Mouse (Mus musculus) forebrain, embryonic 14.5 days (tissue): Measurements from ENCODE around the gene Fdx1. TPM values are rescaled to one million over a fixed set of nuclear protein-coding genes. Genes with fewer than 3 reads are reported as not detected.

ENCODE experiments used
- ATAC-seq: fragments of 200-750 bp; cut with Nextera tagmentation; 2 replicates; pipeline ENCODE4 v1.8.0; 2017; ENCODE audit warnings: mild to moderate bottlenecking, moderate library complexity
- DNase-seq: peaks from one replicate; pipeline ENCODE4 v3.0.0-alpha.2; 2015; ENCODE audit warnings: low spot score
- H3K27ac ChIP-seq: fragments of 300-500 bp; sonication (generic); 2 replicates; pipeline ENCODE4 v1.5.1; 2014; ENCODE audit warnings: low read depth, mild to moderate bottlenecking, control low read depth, low read length, moderate library complexity
- H3K27me3 ChIP-seq: fragments of 300-500 bp; sonication (generic); replicated peaks from 2 replicates; pipeline ENCODE4 v1.6.1; 2014; ENCODE audit warnings: low read length, control low read depth, mixed read lengths; ENCODE audit not compliant: control insufficient read depth, insufficient read depth
- H3K36me3 ChIP-seq: fragments of 300-500 bp; sonication (generic); 2 replicates; pipeline ENCODE4 v1.6.1; 2014; ENCODE audit warnings: low read length, control low read depth; ENCODE audit not compliant: control insufficient read depth, insufficient read depth
- H3K4me1 ChIP-seq: fragments of 300-500 bp; sonication (generic); 2 replicates; pipeline ENCODE4 v1.6.1; 2014; ENCODE audit warnings: antibody characterized with exemption, low read length, control low read depth; ENCODE audit not compliant: control insufficient read depth, insufficient read depth
- H3K4me2 ChIP-seq: fragments of 300-500 bp; sonication (generic); 2 replicates; pipeline ENCODE4 v1.6.1; 2014; ENCODE audit warnings: mild to moderate bottlenecking, control low read depth, low read length
- H3K4me3 ChIP-seq: fragments of 300-500 bp; sonication (generic); 2 replicates; pipeline ENCODE4 v1.5.1; 2014; ENCODE audit warnings: low read depth, low read length, control low read depth
- H3K9ac ChIP-seq: fragments of 300-500 bp; sonication (generic); 2 replicates; pipeline ENCODE4 v1.6.1; 2014; ENCODE audit warnings: mild to moderate bottlenecking, low read length, control low read depth, moderate library complexity
- H3K9me3 ChIP-seq: fragments of 300-500 bp; sonication (generic); replicated peaks from 2 replicates; pipeline ENCODE4 v1.6.1; 2016; ENCODE audit warnings: low read length, control low read depth, mixed read lengths; ENCODE audit not compliant: control insufficient read depth
- WGBS: fragments of 180-500 bp; shearing (Covaris S2); extraction: QIAGEN DNeasy Blood & Tissue Kit; methylation state at CpG from one replicate; pipeline ENCODE4 v1.1.7; 2014; 5-methylcytosine and 5-hydroxymethylcytosine counted together
- polyA plus RNA-seq: library from polyadenylated mRNA; unstranded; fragments of >200 nt; fragmentation: Nextera tagmentation; extraction: Ambion mirVana; gene quantifications from 2 replicates; pipeline ENCODE4 v1.2.1, GENCODE M21; 2014

Fdx1 gene
- polyA plus RNA-seq, 1 experiment from 2014 or later = 55.1 TPM

- H3K4me3 ChIP-seq = no peak overlapping the region
- no peaks in the 10 kb centered on the region for H3K27me3 ChIP-seq
- no peaks in the 10 kb centered on the region for H3K4me1 ChIP-seq
- H3K4me2 ChIP-seq = no peak overlapping the region
- no peaks in the 10 kb centered on the region for H3K36me3 ChIP-seq
- 81% methylated on average over 4 of the region's 4 CpGs for WGBS
- H3K9me3 ChIP-seq = no peaks in the 10 kb centered on the region
- ATAC-seq (no peak), DNase-seq (no peak)
- no peak overlapping the region for H3K27ac ChIP-seq
- no peak overlapping the region for H3K9ac ChIP-seq
These were observed 30.3 kb upstream of the Fdx1 start for GRCm38 (mm10) chr9:51993486-51994275.

DNA sequence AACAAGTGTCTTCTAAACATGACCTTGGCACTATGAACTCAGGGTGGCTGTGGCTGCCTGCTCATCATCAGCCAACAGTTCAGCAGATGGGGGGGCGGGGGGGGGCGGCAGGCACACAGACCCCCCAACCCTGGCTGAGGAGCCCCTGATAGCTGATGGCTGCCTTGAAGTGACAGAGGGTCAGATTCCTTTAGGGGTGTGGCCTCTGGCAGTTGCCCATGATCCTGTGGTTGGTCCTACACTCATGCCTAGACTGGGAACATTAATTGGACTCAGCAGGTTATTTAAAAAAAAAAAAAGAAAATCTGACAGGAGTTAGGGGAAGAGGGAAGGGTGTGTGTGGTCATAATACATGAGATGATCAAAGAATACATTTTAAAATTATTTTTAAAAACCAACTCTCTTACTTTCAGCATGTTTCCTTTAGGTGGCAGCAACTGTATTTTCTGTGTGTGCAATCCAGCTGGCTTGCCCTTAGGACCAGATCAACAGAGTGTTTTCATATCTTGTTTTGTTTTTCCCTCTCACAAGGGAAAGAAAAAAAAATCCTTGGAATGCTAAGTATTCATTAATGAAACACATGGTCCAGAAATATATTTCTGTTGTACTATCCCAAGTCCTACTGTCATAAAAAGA lies 28.0 kb upstream of the Fdx1 start:
- Histone ChIP-seq H3K9ac (no peak overlapping the region), H3K36me3 (no peaks in the 10 kb centered on the region), H3K27ac (no peak overlapping the region), H3K9me3 (no peaks in the 10 kb centered on the region), H3K4me2 (no peak overlapping the region), H3K4me1 (no peaks in the 10 kb centered on the region), H3K27me3 (no peaks in the 10 kb centered on the region), H3K4me3 (no peak overlapping the region)
- no peak for DNase-seq
- 35% methylated on average over 2 of the region's 2 CpGs for WGBS
- ATAC-seq = no peak

DNA sequence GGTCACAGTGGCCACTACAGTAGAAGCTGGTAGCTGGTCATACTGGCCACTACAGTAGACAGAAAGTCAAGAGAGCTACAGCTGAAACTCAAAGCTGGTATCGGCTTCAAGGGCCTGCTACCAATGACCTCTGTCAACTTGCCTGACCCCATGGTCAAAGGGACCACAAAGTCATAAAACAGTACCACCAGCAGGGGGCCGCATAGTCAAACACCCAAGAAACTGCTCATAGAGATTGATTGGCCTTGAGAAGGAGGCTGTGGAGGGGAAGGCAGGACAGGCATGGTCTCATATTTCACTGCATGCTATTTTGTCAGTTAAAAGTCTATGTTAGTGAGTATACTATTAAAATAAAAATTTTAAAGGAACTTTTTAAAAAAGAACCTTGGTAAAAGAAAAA lies 27.5 kb upstream of the Fdx1 start:
- Histone ChIP-seq H3K27me3 (no peaks in the 10 kb centered on the region), H3K4me3 (no peak overlapping the region), H3K4me1 (no peaks in the 10 kb centered on the region), H3K4me2 (no peak overlapping the region), H3K9me3 (no peaks in the 10 kb centered on the region), H3K27ac (no peak overlapping the region), H3K9ac (no peak overlapping the region), H3K36me3 (no peaks in the 10 kb centered on the region)
- DNase-seq = peak; percentile 5
- WGBS = 64% methylated on average over 2 of the region's 2 CpGs
- no peak for ATAC-seq

DNA sequence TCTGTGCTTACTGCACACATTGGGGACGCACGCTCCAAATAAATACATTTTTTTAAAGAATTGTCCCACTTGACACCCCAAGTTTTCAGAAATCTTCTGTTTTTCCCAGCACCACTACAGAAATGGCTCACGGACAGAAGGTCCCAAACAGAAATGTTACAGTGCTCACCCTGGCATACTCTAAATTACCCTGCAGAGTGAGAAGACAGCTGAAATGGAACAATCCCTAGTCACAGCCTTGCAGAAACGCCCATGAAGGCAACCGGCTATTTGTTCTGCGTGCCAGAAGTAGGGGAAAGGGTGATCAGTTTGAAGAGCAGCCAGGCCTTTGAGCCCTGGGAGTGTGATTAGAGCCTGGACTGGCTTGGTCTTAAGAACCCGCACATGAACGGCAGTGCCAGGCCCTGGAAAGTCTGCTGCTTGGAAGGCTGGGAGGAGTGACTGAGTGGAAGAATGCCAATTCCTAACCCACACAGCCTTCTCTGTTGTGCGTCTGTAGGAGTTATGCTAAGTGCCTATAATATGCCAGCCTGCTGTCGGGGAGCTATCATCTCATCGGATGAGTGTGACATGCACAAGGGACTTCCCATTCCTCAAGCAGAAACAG lies 22.2 kb upstream of the Fdx1 start:
- H3K27ac ChIP-seq = no peak overlapping the region
- H3K9me3 ChIP-seq = no peaks in the 10 kb centered on the region
- peak; percentile 87 for DNase-seq
- H3K36me3 ChIP-seq = no peaks in the 10 kb centered on the region
- WGBS = 52% methylated on average over 11 of the region's 11 CpGs
- no peaks in the 10 kb centered on the region for H3K4me1 ChIP-seq
- no peaks in the 10 kb centered on the region for H3K27me3 ChIP-seq
- no peak overlapping the region for H3K4me3 ChIP-seq
- H3K9ac ChIP-seq = no peak overlapping the region
- ATAC-seq = peak; percentile 92
- H3K4me2 ChIP-seq = no peak overlapping the region

GRCm38 (mm10) chr9:51981131-51981530 lies 17.8 kb upstream of the Fdx1 start:
- no peak for ATAC-seq

DNA sequence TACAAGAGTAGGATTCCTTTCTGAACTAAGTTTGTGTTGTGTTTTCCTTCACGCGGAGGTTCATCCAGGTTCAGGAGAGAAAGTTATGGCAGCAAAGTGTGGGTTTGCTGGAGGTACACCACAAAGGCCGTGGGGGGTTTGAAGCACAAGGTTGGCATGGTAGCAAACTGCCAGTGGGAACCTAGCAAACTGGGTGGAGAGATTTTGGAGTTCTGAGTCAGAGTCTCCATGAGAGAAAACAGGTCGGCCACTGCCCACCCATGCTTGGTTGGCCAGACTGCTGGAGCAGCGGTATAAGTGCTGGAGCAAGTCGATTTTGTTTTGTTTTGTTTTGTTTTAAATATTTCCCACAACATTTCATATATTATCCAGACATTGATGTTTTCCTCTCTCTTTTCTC lies 15.9 kb upstream of the Fdx1 start:
- 95% methylated on average over 6 of the region's 6 CpGs for WGBS
- ATAC-seq = no peak
- no peak overlapping the region for H3K4me2 ChIP-seq
- H3K9me3 ChIP-seq = no peaks in the 10 kb centered on the region
- H3K36me3 ChIP-seq = no peaks in the 10 kb centered on the region
- no peaks in the 10 kb centered on the region for H3K4me1 ChIP-seq
- H3K9ac ChIP-seq = no peak overlapping the region
- H3K27ac ChIP-seq = no peak overlapping the region
- H3K27me3 ChIP-seq = no peaks in the 10 kb centered on the region
- DNase-seq = no peak
- H3K4me3 ChIP-seq = no peak overlapping the region

More at GRCm38 (mm10) chr9:51981131-51981530, 17.8 kb upstream of the Fdx1 start:
- H3K4me3 ChIP-seq = no peak overlapping the region
- 81% methylated on average over 1 of the region's 1 CpGs for WGBS
- no peak overlapping the region for H3K27ac ChIP-seq
- no peaks in the 10 kb centered on the region for H3K27me3 ChIP-seq
- H3K9ac ChIP-seq = no peak overlapping the region
- no peaks in the 10 kb centered on the region for H3K9me3 ChIP-seq
- H3K36me3 ChIP-seq = no peaks in the 10 kb centered on the region
- no peaks in the 10 kb centered on the region for H3K4me1 ChIP-seq
- no peak for DNase-seq
- H3K4me2 ChIP-seq = no peak overlapping the region

GRCm38 (mm10) chr9:51978545-51979259 lies 15.3 kb upstream of the Fdx1 start:
- WGBS = 80% methylated on average over 6 of the region's 6 CpGs
- H3K4me2 ChIP-seq = no peak overlapping the region
- no peak overlapping the region for H3K4me3 ChIP-seq
- no peaks in the 10 kb centered on the region for H3K27me3 ChIP-seq
- no peaks in the 10 kb centered on the region for H3K9me3 ChIP-seq
- H3K36me3 ChIP-seq = no peaks in the 10 kb centered on the region
- DNase-seq (no peak), ATAC-seq (no peak)
- no peak overlapping the region for H3K9ac ChIP-seq
- H3K27ac ChIP-seq = no peak overlapping the region
- H3K4me1 ChIP-seq = no peaks in the 10 kb centered on the region

DNA sequence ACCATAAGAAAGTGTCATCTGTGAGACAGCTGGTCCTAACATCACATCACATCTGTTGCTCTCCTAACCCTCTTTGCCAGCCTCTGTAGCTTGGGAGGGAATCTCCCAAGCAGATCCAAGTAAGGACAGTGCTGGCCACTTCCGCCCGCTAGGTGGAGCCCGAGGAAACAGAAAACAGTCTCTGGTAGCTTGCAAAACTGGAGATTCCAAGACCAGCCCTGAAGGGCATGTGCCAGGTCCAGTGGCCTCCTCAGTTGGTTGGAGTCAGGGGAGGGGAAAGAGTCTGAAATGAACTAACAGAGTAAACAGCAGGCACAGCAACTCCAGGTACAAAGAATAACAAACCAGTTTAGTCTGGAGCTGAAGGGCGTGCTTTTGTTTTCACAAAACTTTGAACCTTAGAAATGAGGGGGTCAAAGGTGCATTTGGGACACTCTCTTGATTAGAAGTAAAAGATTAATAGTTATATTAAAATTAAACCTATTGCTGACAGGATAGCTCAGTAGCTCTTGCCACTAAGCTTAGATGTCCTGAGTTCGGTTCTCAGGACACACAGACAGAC lies 14.2 kb upstream of the Fdx1 start:
- peak; percentile 76 for ATAC-seq
- H3K36me3 ChIP-seq = no peaks in the 10 kb centered on the region
- no peak overlapping the region for H3K27ac ChIP-seq
- H3K27me3 ChIP-seq = no peaks in the 10 kb centered on the region
- no peaks in the 10 kb centered on the region for H3K9me3 ChIP-seq
- no peak overlapping the region for H3K4me3 ChIP-seq
- H3K4me2 ChIP-seq = no peak overlapping the region
- DNase-seq = peak; percentile 76
- WGBS = 40% methylated on average over 5 of the region's 5 CpGs
- no peaks in the 10 kb centered on the region for H3K4me1 ChIP-seq
- no peak overlapping the region for H3K9ac ChIP-seq
